Mouse (Mus musculus) liver, adult 2 months (tissue): ENCODE data around the gene Prkab2.

Experiments used
- CTCF ChIP-seq: fragments of 200-500 bp; IDR thresholded peaks from 2 replicates; pipeline ENCODE4 v1.5.1; 2011; ENCODE audit warnings: low read depth, low read length, control low read depth
- POLR2A ChIP-seq: fragments of 200-500 bp; IDR thresholded peaks from 2 replicates; pipeline ENCODE4 v1.6.1; 2011; ENCODE audit warnings: low read length, control low read depth; ENCODE audit not compliant: insufficient read depth; ENCODE audit errors: extremely low read depth

DNA sequence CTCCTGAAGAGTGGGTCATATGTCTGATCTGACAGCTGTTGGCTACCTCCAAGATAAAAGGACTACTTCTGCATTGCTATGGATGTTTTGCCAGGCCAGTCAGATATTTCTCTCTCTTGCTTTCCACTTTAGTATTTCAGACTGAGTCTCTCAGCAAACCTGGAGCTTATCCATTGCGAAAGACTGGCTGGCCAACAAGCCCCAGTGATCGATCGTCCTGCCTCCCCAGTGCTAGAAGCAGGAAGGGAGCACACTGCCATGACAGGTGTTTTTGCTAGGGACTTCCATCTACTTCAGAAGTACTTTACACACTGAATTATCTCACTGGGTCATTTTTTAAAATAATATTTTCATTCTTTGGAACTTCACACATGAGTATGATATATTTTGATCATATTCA lies 20.4 kb downstream of the Prkab2 start:
- TF ChIP-seq CTCF (no peak), POLR2A (no peak)
